Mouse (Mus musculus): ENCODE measurements around the gene Slc16a3. TPM values are rescaled to one million over a fixed set of nuclear protein-coding genes. Genes with fewer than 3 reads are reported as not detected.

Gene Slc16a3
- polyA plus RNA-seq, 1 experiment from 2014 or later: 73.5 TPM

- H3K9ac ChIP-seq: peak overlapping the region; percentile 45
- peak; percentile 67 for ATAC-seq (ENCODE audit: insufficient read depth)
- 31% methylated on average over 8 of the region's 8 CpGs for WGBS (ENCODE audit: insufficient replicate concordance)
- H3K27me3 ChIP-seq: no peaks in the 10 kb centered on the region
- H3K9me3 ChIP-seq (replicated peaks): no peaks in the 10 kb centered on the region
- H3K4me2 ChIP-seq: peak overlapping the region; percentile 66
- peaks cover 95% of the 10 kb centered on the region for H3K36me3 ChIP-seq (replicated peaks)
- peak overlapping the region; percentile 97 for H3K27ac ChIP-seq (replicated peaks)
- H3K4me3 ChIP-seq (replicated peaks): peak overlapping the region; percentile 39
- peaks cover 65% of the 10 kb centered on the region for H3K4me1 ChIP-seq (replicated peaks)
Observed at GRCm38 (mm10) chr11:120979711-120980426, 31.6 kb downstream of the Slc16a3 start.

- Histone ChIP-seq H3K4me1 (replicated peaks) (peaks cover 71% of the 10 kb centered on the region), H3K27me3 (no peaks in the 10 kb centered on the region), H3K4me3 (replicated peaks) (peak overlapping the region; percentile 39), H3K36me3 (replicated peaks) (peaks cover 93% of the 10 kb centered on the region), H3K27ac (replicated peaks) (peak overlapping the region; percentile 97), H3K9me3 (replicated peaks) (no peaks in the 10 kb centered on the region), H3K9ac (peak overlapping the region; percentile 45), H3K4me2 (peak overlapping the region; percentile 66)
- ATAC-seq (ENCODE audit: insufficient read depth): peak; percentile 94
- WGBS (ENCODE audit: insufficient replicate concordance): 23% methylated on average over 9 of the region's 9 CpGs
Observed at GRCm38 (mm10) chr11:120980427-120981035, 32.3 kb downstream of the Slc16a3 start.

GRCm38 (mm10) chr11:120981661-120982060 is 33.4 kb downstream of the Slc16a3 start:
- Histone ChIP-seq H3K4me1 (replicated peaks) (peaks cover 82% of the 10 kb centered on the region), H3K27ac (replicated peaks) (peak overlapping the region; percentile 97), H3K4me2 (no peak overlapping the region), H3K27me3 (no peaks in the 10 kb centered on the region), H3K9me3 (replicated peaks) (no peaks in the 10 kb centered on the region), H3K4me3 (replicated peaks) (no peak overlapping the region), H3K9ac (no peak overlapping the region), H3K36me3 (replicated peaks) (peaks cover 93% of the 10 kb centered on the region)
- no peak for ATAC-seq (ENCODE audit: insufficient read depth)
- 82% methylated on average over 4 of the region's 4 CpGs for WGBS (ENCODE audit: insufficient replicate concordance)

- Histone ChIP-seq H3K27ac (replicated peaks) (peak overlapping the region; percentile 97), H3K4me3 (replicated peaks) (no peak overlapping the region), H3K4me2 (no peak overlapping the region), H3K36me3 (replicated peaks) (peaks cover 92% of the 10 kb centered on the region), H3K27me3 (no peaks in the 10 kb centered on the region), H3K9me3 (replicated peaks) (no peaks in the 10 kb centered on the region), H3K9ac (no peak overlapping the region), H3K4me1 (replicated peaks) (peaks cover 90% of the 10 kb centered on the region)
- no peak for ATAC-seq (ENCODE audit: insufficient read depth)
Observed at GRCm38 (mm10) chr11:120982459-120982858, 34.2 kb downstream of the Slc16a3 start.

GRCm38 (mm10) chr11:120984448-120985330 is 36.4 kb downstream of the Slc16a3 start:
- H3K4me3 ChIP-seq (replicated peaks): no peak overlapping the region
- WGBS (ENCODE audit: insufficient replicate concordance): 86% methylated on average over 4 of the region's 4 CpGs
- peaks cover 80% of the 10 kb centered on the region for H3K36me3 ChIP-seq (replicated peaks)
- no peak for ATAC-seq (ENCODE audit: insufficient read depth)
- no peaks in the 10 kb centered on the region for H3K9me3 ChIP-seq (replicated peaks)
- H3K27me3 ChIP-seq: no peaks in the 10 kb centered on the region
- 0 out of 2 replicates have a peak overlapping the region, but pooled peaks have one; percentile 48 for H3K27ac ChIP-seq (replicated peaks)
- no peak overlapping the region for H3K9ac ChIP-seq
- H3K4me1 ChIP-seq (replicated peaks): peaks cover 95% of the 10 kb centered on the region
- no peak overlapping the region for H3K4me2 ChIP-seq

- H3K9me3 ChIP-seq (replicated peaks): no peaks in the 10 kb centered on the region
- peaks cover 86% of the 10 kb centered on the region for H3K4me1 ChIP-seq (replicated peaks)
- H3K27me3 ChIP-seq: no peaks in the 10 kb centered on the region
- H3K9ac ChIP-seq: no peak overlapping the region
- no peak overlapping the region for H3K4me3 ChIP-seq (replicated peaks)
- WGBS (ENCODE audit: insufficient replicate concordance): 83% methylated on average over 3 of the region's 3 CpGs
- H3K4me2 ChIP-seq: no peak overlapping the region
- peaks cover 53% of the 10 kb centered on the region for H3K36me3 ChIP-seq (replicated peaks)
- ATAC-seq (ENCODE audit: insufficient read depth): no peak
- peak overlapping the region; percentile 39; the same call in 1 of the 2 replicates for H3K27ac ChIP-seq (replicated peaks)
Observed at GRCm38 (mm10) chr11:120987608-120988007, 39.3 kb downstream of the Slc16a3 start.

- H3K27ac ChIP-seq (replicated peaks): peak overlapping the region; percentile 39
- no peak overlapping the region for H3K9ac ChIP-seq
- H3K27me3 ChIP-seq: no peaks in the 10 kb centered on the region
- no peak for ATAC-seq (ENCODE audit: insufficient read depth)
- peak overlapping the region; percentile 70 for H3K4me2 ChIP-seq
- peak overlapping the region; percentile 11; the same call in 1 of the 2 replicates for H3K4me3 ChIP-seq (replicated peaks)
- H3K36me3 ChIP-seq (replicated peaks): peaks cover 45% of the 10 kb centered on the region
- H3K9me3 ChIP-seq (replicated peaks): no peaks in the 10 kb centered on the region
- H3K4me1 ChIP-seq (replicated peaks): peaks cover 86% of the 10 kb centered on the region
- WGBS (ENCODE audit: insufficient replicate concordance): 60% methylated on average over 4 of the region's 4 CpGs
Observed at GRCm38 (mm10) chr11:120988410-120988809, 40.1 kb downstream of the Slc16a3 start.

GRCm38 (mm10) chr11:120989523-120989922 is 41.2 kb downstream of the Slc16a3 start:
- no peak for ATAC-seq (ENCODE audit: insufficient read depth)
- peak overlapping the region; percentile 76 for H3K4me3 ChIP-seq (replicated peaks)
- peak overlapping the region; percentile 100; the same call in 1 of the 2 replicates for H3K9ac ChIP-seq
- H3K36me3 ChIP-seq (replicated peaks): peaks cover 35% of the 10 kb centered on the region
- peaks cover 87% of the 10 kb centered on the region for H3K4me1 ChIP-seq (replicated peaks)
- H3K27ac ChIP-seq (replicated peaks): peak overlapping the region; percentile 94
- no peaks in the 10 kb centered on the region for H3K9me3 ChIP-seq (replicated peaks)
- 19% methylated on average over 1 of the region's 1 CpGs for WGBS (ENCODE audit: insufficient replicate concordance)
- H3K27me3 ChIP-seq: no peaks in the 10 kb centered on the region
- peak overlapping the region; percentile 70 for H3K4me2 ChIP-seq

GRCm38 (mm10) chr11:120990126-120990781 is 42.0 kb downstream of the Slc16a3 start:
- Histone ChIP-seq H3K9me3 (replicated peaks) (no peaks in the 10 kb centered on the region), H3K4me1 (replicated peaks) (peaks cover 89% of the 10 kb centered on the region), H3K27me3 (no peaks in the 10 kb centered on the region), H3K9ac (peak overlapping the region; percentile 100), H3K4me2 (peak overlapping the region; percentile 70), H3K36me3 (replicated peaks) (peaks cover 30% of the 10 kb centered on the region), H3K4me3 (replicated peaks) (peak overlapping the region; percentile 76), H3K27ac (replicated peaks) (peak overlapping the region; percentile 94)
- under 1% methylated on average over 24 of the region's 35 CpGs for whole genome bisulfite sequencing (ENCODE audit: insufficient replicate concordance)
- peak; percentile 69 for ATAC-seq (ENCODE audit: insufficient read depth)

GRCm38 (mm10) chr11:120990951-120991526 is 42.8 kb downstream of the Slc16a3 start, which contains the start of gene Csnk1d:
Csnk1d (minus strand) TSS chr11:120991330.
- peak; percentile 78 for ATAC-seq (ENCODE audit: insufficient read depth)
- no peaks in the 10 kb centered on the region for H3K9me3 ChIP-seq (replicated peaks)
- H3K27me3 ChIP-seq: no peaks in the 10 kb centered on the region
- peaks cover 23% of the 10 kb centered on the region for H3K36me3 ChIP-seq (replicated peaks)
- peak within 1 kb of the TSS; percentile 76 for H3K4me3 ChIP-seq (replicated peaks)
- peak within 1 kb of the TSS; percentile 100 for H3K9ac ChIP-seq
- under 1% methylated on average over 59 of the region's 59 CpGs for WGBS (ENCODE audit: insufficient replicate concordance)
- H3K4me2 ChIP-seq: peak within 1 kb of the TSS; percentile 70
- peak within 1 kb of the TSS; percentile 94 for H3K27ac ChIP-seq (replicated peaks)
- H3K4me1 ChIP-seq (replicated peaks): peaks cover 83% of the 10 kb centered on the region
